ENCODE assay signal across 12 mouse cellular contexts in the genomic region with DNA sequence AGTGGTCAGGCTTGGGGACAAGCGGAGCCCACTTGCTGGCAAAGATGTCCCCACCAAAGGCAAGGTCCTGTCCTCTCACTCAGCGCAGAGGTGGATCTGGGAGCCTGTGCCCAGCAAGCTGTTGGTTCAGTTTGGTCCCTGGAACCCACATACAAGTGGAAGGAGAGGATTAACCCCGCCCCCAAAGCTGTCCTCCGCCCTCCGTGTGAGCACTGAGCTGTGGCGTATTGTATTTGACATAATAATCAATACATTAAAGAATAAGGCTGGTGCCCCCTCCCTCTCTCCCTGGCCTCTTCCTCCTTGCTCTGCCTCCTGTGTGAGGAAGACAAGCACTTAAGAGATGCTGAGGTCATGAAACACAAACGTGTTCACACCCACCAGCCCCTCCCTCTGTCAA.
DNase-seq lines count a peak whose midpoint lies in the region; ATAC-seq and TF ChIP-seq lines count a peak whose summit lies in the region.
"Had no signal": no experiment of that assay in that cellular context is flagged by ENCODE, and none has a peak within 500 bp of the region (broad histone marks: within the 10 kb centered on the region; RNA-seq: fewer than 3 reads in every experiment).

No protein-coding gene starts in this region.

- H3K27me3 ChIP-seq in forebrain, embryonic 10.5 days (ENCODE audit: poor library complexity, severe bottlenecking): peaks cover 88% of the 10 kb centered on the region
- H3K27me3 ChIP-seq in forebrain, embryonic 11.5 days (ENCODE audit: control insufficient read depth, insufficient read depth, low read length): peaks cover 33% of the 10 kb centered on the region
- H3K27me3 ChIP-seq in midbrain, embryonic 10.5 days (ENCODE audit: low read depth, poor library complexity, severe bottlenecking): peaks cover 86% of the 10 kb centered on the region
- peaks cover 46% of the 10 kb centered on the region for H3K27me3 ChIP-seq in midbrain, embryonic 15.5 days (replicated peaks)
- H3K27me3 ChIP-seq in hindbrain, embryonic 14.5 days (ENCODE audit: control insufficient read depth, insufficient read depth, low read length): peaks cover 54% of the 10 kb centered on the region
- 0 out of 2 replicates have a peak, but pooled peaks cover 6% of the 10 kb centered on the region for H3K27me3 ChIP-seq in small intestine, adult 2 months (ENCODE audit: control insufficient read depth, insufficient read depth, low read length)

- H3K36me3 ChIP-seq in forebrain, embryonic 10.5 days (replicated peaks): no peaks in the 10 kb centered on the region
- no peaks in the 10 kb centered on the region for H3K36me3 ChIP-seq in forebrain, embryonic 11.5 days (ENCODE audit: control insufficient read depth, insufficient read depth, low read length)
- no peaks in the 10 kb centered on the region for H3K36me3 ChIP-seq in midbrain, embryonic 10.5 days
- H3K36me3 ChIP-seq in midbrain, embryonic 15.5 days (replicated peaks): no peaks in the 10 kb centered on the region
- no peaks in the 10 kb centered on the region for H3K36me3 ChIP-seq in hindbrain, embryonic 14.5 days (replicated peaks; ENCODE audit: control insufficient read depth, insufficient read depth)
- no peaks in the 10 kb centered on the region for H3K36me3 ChIP-seq in small intestine, adult 2 months (ENCODE audit: control insufficient read depth, insufficient read depth, low read length)
- H3K36me3 ChIP-seq: G1E had no signal

- no peak for DNase-seq in forebrain, embryonic 10.5 days (ENCODE audit: extremely low spot score, low spot score)
- DNase-seq in forebrain, embryonic 11.5 days (ENCODE audit: low spot score): no peak
- DNase-seq in midbrain, embryonic 10.5 days (ENCODE audit: low spot score): no peak
- no peak for DNase-seq in hindbrain, embryonic 14.5 days (ENCODE audit: low spot score)
- DNase-seq in lung, postnatal 25 days (ENCODE audit: low spot score): no peak
- no peak for DNase-seq in gastrocnemius, postnatal 4 days (ENCODE audit: low spot score in 2 of 2)
- DNase-seq: thymus, postnatal 4 days had no signal

- H3K9ac ChIP-seq in forebrain, embryonic 11.5 days (ENCODE audit: low read length): no peak overlapping the region
- no peak overlapping the region for H3K9ac ChIP-seq in midbrain, embryonic 15.5 days
- no peak overlapping the region for H3K9ac ChIP-seq in hindbrain, embryonic 14.5 days
- H3K9ac ChIP-seq: liver, embryonic 14.5 days had no signal

- H3K4me1 ChIP-seq in forebrain, embryonic 10.5 days: peaks cover 17% of the 10 kb centered on the region
- H3K4me1 ChIP-seq in forebrain, embryonic 11.5 days (replicated peaks; ENCODE audit: control insufficient read depth, insufficient read depth, low read length): peaks cover 10% of the 10 kb centered on the region; the same call in 1 of the 2 replicates
- H3K4me1 ChIP-seq in midbrain, embryonic 10.5 days: peaks cover 22% of the 10 kb centered on the region
- H3K4me1 ChIP-seq in midbrain, embryonic 15.5 days: peaks cover 15% of the 10 kb centered on the region
- H3K4me1 ChIP-seq in hindbrain, embryonic 14.5 days (replicated peaks; ENCODE audit: control insufficient read depth, insufficient read depth, low read length): peaks cover 10% of the 10 kb centered on the region
- no peaks in the 10 kb centered on the region; the same call in none of the 2 replicates for H3K4me1 ChIP-seq in small intestine, adult 2 months (ENCODE audit: control insufficient read depth, insufficient read depth, insufficient read length, low read length)

- H3K4me3 ChIP-seq in forebrain, embryonic 10.5 days: peak overlapping the region; percentile 47; the same call in 1 of the 2 replicates
- no peak overlapping the region for H3K4me3 ChIP-seq in forebrain, embryonic 11.5 days (ENCODE audit: low read depth, low read length)
- H3K4me3 ChIP-seq in midbrain, embryonic 10.5 days: peak overlapping the region; percentile 52
- no peak overlapping the region for H3K4me3 ChIP-seq in midbrain, embryonic 15.5 days
- no peak overlapping the region for H3K4me3 ChIP-seq in hindbrain, embryonic 14.5 days (replicated peaks; ENCODE audit: low read length)
- H3K4me3 ChIP-seq in small intestine, adult 2 months (ENCODE audit: low read depth, low read length): no peak overlapping the region

- TF ChIP-seq POLR2A in small intestine, adult 2 months (IDR thresholded peaks at IDR 0.05; ENCODE audit: low read depth, low read length): no peak

- no peak overlapping the region; the same call in 1 of the 2 replicates for H3K4me2 ChIP-seq in forebrain, embryonic 11.5 days (ENCODE audit: low read depth, low read length, severe bottlenecking)
- no peak overlapping the region for H3K4me2 ChIP-seq in midbrain, embryonic 15.5 days
- peak overlapping the region; percentile 57; the same call in 1 of the 2 replicates for H3K4me2 ChIP-seq in hindbrain, embryonic 14.5 days (replicated peaks)

- H3K9me3 ChIP-seq in forebrain, embryonic 10.5 days: no peaks in the 10 kb centered on the region
- H3K9me3 ChIP-seq in forebrain, embryonic 11.5 days (ENCODE audit: control insufficient read depth, low read length): no peaks in the 10 kb centered on the region
- H3K9me3 ChIP-seq in midbrain, embryonic 10.5 days (replicated peaks): no peaks in the 10 kb centered on the region
- no peaks in the 10 kb centered on the region for H3K9me3 ChIP-seq in midbrain, embryonic 15.5 days
- no peaks in the 10 kb centered on the region for H3K9me3 ChIP-seq in hindbrain, embryonic 14.5 days (ENCODE audit: control insufficient read depth, low read length)

- WGBS in forebrain, embryonic 10.5 days: 26% methylated on average over 7 of the region's 7 CpGs
- 21% methylated on average over 7 of the region's 7 CpGs for WGBS in forebrain, embryonic 11.5 days
- WGBS in midbrain, embryonic 10.5 days: 21% methylated on average over 7 of the region's 7 CpGs
- WGBS in midbrain, embryonic 15.5 days: 12% methylated on average over 7 of the region's 7 CpGs
- 19% methylated on average over 7 of the region's 7 CpGs for WGBS in hindbrain, embryonic 14.5 days
- WGBS in small intestine, adult 2 months: 14% methylated on average over 7 of the region's 7 CpGs

- TF ChIP-seq CTCF in small intestine, adult 2 months (IDR thresholded peaks at IDR 0.05; ENCODE audit: extremely low read depth, insufficient read length, insufficient replicate concordance, low read depth, low read length): no peak

- H3K27ac ChIP-seq in forebrain, embryonic 10.5 days: no peak overlapping the region
- no peak overlapping the region for H3K27ac ChIP-seq in forebrain, embryonic 11.5 days (ENCODE audit: low read depth, low read length)
- H3K27ac ChIP-seq in midbrain, embryonic 10.5 days (replicated peaks): no peak overlapping the region
- H3K27ac ChIP-seq in midbrain, embryonic 15.5 days: no peak overlapping the region
- no peak overlapping the region for H3K27ac ChIP-seq in hindbrain, embryonic 14.5 days
- peak overlapping the region; percentile 55 for H3K27ac ChIP-seq in small intestine, adult 2 months (ENCODE audit: insufficient read depth, low read depth, low read length)
- H3K27ac ChIP-seq: liver, embryonic 14.5 days had no signal

- ATAC-seq in forebrain, embryonic 11.5 days (replicated peaks; ENCODE audit: low FRiP score): no peak
- no peak for ATAC-seq in midbrain, embryonic 15.5 days (replicated peaks)
- ATAC-seq in hindbrain, embryonic 14.5 days (ENCODE audit: low FRiP score): no peak
- ATAC-seq: inflammation-experienced regulatory T-cells, adult 6 months had no signal

Comparison
In these comparisons a context has a peak if more than half of its experiments do, and no peak if none do; other contexts are left out.
1. H3K4me3 ChIP-seq: peak in forebrain, embryonic 10.5 days (single experiment) and midbrain, embryonic 10.5 days (single experiment); none in forebrain, embryonic 11.5 days (single experiment), midbrain, embryonic 15.5 days (single experiment), hindbrain, embryonic 14.5 days (single experiment) and small intestine, adult 2 months (single experiment).